Mouse (Mus musculus): ENCODE results near the gene Cdpf1. TPM values are rescaled to one million over a fixed set of nuclear protein-coding genes. Genes with fewer than 3 reads are reported as not detected.

The Cdpf1 gene
- total and polyA plus RNA-seq, 3 experiments = 18.1 to 27.4 (median 26.4) TPM

- dilution Hi-C loops (cut with MboI; ENCODE audit: extremely low pct_ligation_motif_present, extremely low pct_unique_long_range_greater_than_20kb, low sequenced_read_pairs) = no loop called here
- DNase-seq (ENCODE audit: extremely low read depth) = no peak
- no peak for TF ChIP-seq GABPA (IDR thresholded peaks at IDR 0.05; ENCODE audit: insufficient replicate concordance, low read depth, low read length)
- no peak for TF ChIP-seq UBTF (IDR thresholded peaks at IDR 0.05; ENCODE audit: low read depth, low read length)
- TF ChIP-seq MXI1 (IDR thresholded peaks at IDR 0.05; ENCODE audit: low read depth, low read length) = no peak
- TF ChIP-seq ETS1 (conservative IDR thresholded peaks at IDR 0.05; ENCODE audit: low read depth, low read length) = no peak
- TF ChIP-seq NELFE (IDR thresholded peaks at IDR 0.05; ENCODE audit: low read depth, low read length) = no peak
- no peak for TF ChIP-seq KAT2A (IDR thresholded peaks at IDR 0.05; ENCODE audit: insufficient replicate concordance, low read length)
- no peak for TF ChIP-seq ZMIZ1 (IDR thresholded peaks at IDR 0.05; ENCODE audit: low read depth, low read length)
- no peak overlapping the region for H3K9ac ChIP-seq (ENCODE audit: insufficient read depth, low read depth)
- no peaks in the 10 kb centered on the region for H3K79me2 ChIP-seq (replicated peaks; ENCODE audit: control insufficient read depth, extremely low read depth, insufficient read depth, poor library complexity, severe bottlenecking)
- no peak overlapping the region for H3K4me2 ChIP-seq (ENCODE audit: insufficient read depth, low read depth, poor library complexity, severe bottlenecking)
- peaks cover 2 to 8% of the 10 kb centered on the region in 2 experiments; a peak in 2 of 4 replicates for H3K4me1 ChIP-seq (ENCODE audit: control insufficient read depth in 1 of 2, insufficient read depth in 2 of 2)
- H3K9me3 ChIP-seq (replicated peaks; ENCODE audit: low read length) = no peaks in the 10 kb centered on the region
- in situ Hi-C loops (cut with MboI; ENCODE audit: low pct_ligation_motif_present, low pct_unique_long_range_greater_than_20kb, low sequenced_read_pairs) = no loop called here
- no peak overlapping the region for H3K4me3 ChIP-seq (replicated peaks in 1 of 3; ENCODE audit: low read depth in 2 of 3, low read length in 2 of 3, poor library complexity in 1 of 3)
- no peak overlapping the region for H3K27ac ChIP-seq (ENCODE audit: insufficient read depth, low read depth)
- H3K36me3 ChIP-seq (replicated peaks in 1 of 2; ENCODE audit: control insufficient read depth in 1 of 2, insufficient read depth in 1 of 2, low read length in 1 of 2) = no peaks in the 10 kb centered on the region
- peaks cover 38% of the 10 kb centered on the region for H3K27me3 ChIP-seq (replicated peaks)
These were observed 37.1 kb downstream of the Cdpf1 start for GRCm38 (mm10) chr15:85774419-85774818.

- H3K9me3 ChIP-seq (replicated peaks; ENCODE audit: low read length) = no peaks in the 10 kb centered on the region
- no peak for DNase-seq (ENCODE audit: extremely low read depth)
- H3K27ac ChIP-seq (ENCODE audit: insufficient read depth, low read depth) = no peak overlapping the region
- no peaks in the 10 kb centered on the region for H3K79me2 ChIP-seq (replicated peaks; ENCODE audit: control insufficient read depth, extremely low read depth, insufficient read depth, poor library complexity, severe bottlenecking)
- H3K27me3 ChIP-seq (replicated peaks) = peaks cover 58% of the 10 kb centered on the region
- H3K4me2 ChIP-seq (ENCODE audit: insufficient read depth, low read depth, poor library complexity, severe bottlenecking) = no peak overlapping the region
- no peaks in the 10 kb centered on the region for H3K36me3 ChIP-seq (replicated peaks in 1 of 2; ENCODE audit: control insufficient read depth in 1 of 2, insufficient read depth in 1 of 2, low read length in 1 of 2)
- dilution Hi-C loops (cut with MboI; ENCODE audit: extremely low pct_ligation_motif_present, extremely low pct_unique_long_range_greater_than_20kb, low sequenced_read_pairs) (no loop called here), in situ Hi-C loops (cut with MboI; ENCODE audit: low pct_ligation_motif_present, low pct_unique_long_range_greater_than_20kb, low sequenced_read_pairs) (no loop called here)
- no peak for TF ChIP-seq ETS1 (conservative IDR thresholded peaks at IDR 0.05; ENCODE audit: low read depth, low read length)
- peak in 1 of 2 experiments; percentile 11; a peak in 1 of 4 replicates for TF ChIP-seq CTCF (conservative IDR thresholded peaks at IDR 0.05 in 1 of 2, IDR thresholded peaks at IDR 0.05 in 1 of 2; ENCODE audit: low read depth in 2 of 2, low read length in 2 of 2)
- TF ChIP-seq IRF4 (IDR thresholded peaks at IDR 0.05; ENCODE audit: low read depth, low read length) = no peak
- no peak overlapping the region for H3K4me3 ChIP-seq (replicated peaks in 1 of 3; ENCODE audit: low read depth in 2 of 3, low read length in 2 of 3, poor library complexity in 1 of 3)
- H3K9ac ChIP-seq (ENCODE audit: insufficient read depth, low read depth) = no peak overlapping the region
- peaks cover 2 to 8% of the 10 kb centered on the region in 2 experiments; a peak in 2 of 4 replicates for H3K4me1 ChIP-seq (ENCODE audit: control insufficient read depth in 1 of 2, insufficient read depth in 2 of 2)
These were observed 39.3 kb downstream of the Cdpf1 start for GRCm38 (mm10) chr15:85772146-85772740.

- H3K36me3 ChIP-seq (replicated peaks in 1 of 2; ENCODE audit: control insufficient read depth in 1 of 2, insufficient read depth in 1 of 2, low read length in 1 of 2) = no peaks in the 10 kb centered on the region
- H3K9ac ChIP-seq (ENCODE audit: insufficient read depth, low read depth) = no peak overlapping the region
- in situ Hi-C loops (cut with MboI; ENCODE audit: low pct_ligation_motif_present, low pct_unique_long_range_greater_than_20kb, low sequenced_read_pairs) = no loop called here
- TF ChIP-seq ZKSCAN1 (IDR thresholded peaks at IDR 0.05; ENCODE audit: borderline replicate concordance, low read depth, low read length) (no peak), JUND (conservative IDR thresholded peaks at IDR 0.05; ENCODE audit: low read depth, low read length) (no peak), HCFC1 (IDR thresholded peaks at IDR 0.05; ENCODE audit: low read depth, low read length) (no peak), TBP (conservative IDR thresholded peaks at IDR 0.05; ENCODE audit: low read depth, low read length) (no peak), RCOR1 (conservative IDR thresholded peaks at IDR 0.05; ENCODE audit: low read depth, low read length) (no peak), MAFK (IDR thresholded peaks at IDR 0.05; ENCODE audit: insufficient replicate concordance, low read length) (no peak), GABPA (IDR thresholded peaks at IDR 0.05; ENCODE audit: insufficient replicate concordance, low read depth, low read length) (no peak), UBTF (IDR thresholded peaks at IDR 0.05; ENCODE audit: low read depth, low read length) (no peak), RAD21 (IDR thresholded peaks at IDR 0.05; ENCODE audit: low read depth, low read length) (no peak), POLR2AphosphoS2 (IDR thresholded peaks at IDR 0.05; ENCODE audit: low read depth, low read length) (no peak), POLR2A (IDR thresholded peaks at IDR 0.05; ENCODE audit: low read depth, low read length) (no peak), PAX5 (IDR thresholded peaks at IDR 0.05; ENCODE audit: low read length) (no peak), USF1 (IDR thresholded peaks at IDR 0.05; ENCODE audit: low read depth, low read length) (no peak), ETS1 (conservative IDR thresholded peaks at IDR 0.05; ENCODE audit: low read depth, low read length) (no peak), USF2 (conservative IDR thresholded peaks at IDR 0.05; ENCODE audit: low read depth, low read length) (no peak)
- H3K79me2 ChIP-seq (replicated peaks; ENCODE audit: control insufficient read depth, extremely low read depth, insufficient read depth, poor library complexity, severe bottlenecking) = no peaks in the 10 kb centered on the region
- H3K27me3 ChIP-seq (replicated peaks) = peaks cover 64% of the 10 kb centered on the region
- H3K9me3 ChIP-seq (replicated peaks; ENCODE audit: low read length) = no peaks in the 10 kb centered on the region
- H3K4me2 ChIP-seq (ENCODE audit: insufficient read depth, low read depth, poor library complexity, severe bottlenecking) = no peak overlapping the region
- H3K4me1 ChIP-seq (ENCODE audit: control insufficient read depth in 1 of 2, insufficient read depth in 2 of 2) = peaks cover 2 to 4% of the 10 kb centered on the region in 2 experiments; a peak in 2 of 4 replicates
- no peak overlapping the region for H3K4me3 ChIP-seq (replicated peaks in 1 of 3; ENCODE audit: low read depth in 2 of 3, low read length in 2 of 3, poor library complexity in 1 of 3)
- DNase-seq (ENCODE audit: extremely low read depth) = no peak
- dilution Hi-C loops (cut with MboI; ENCODE audit: extremely low pct_ligation_motif_present, extremely low pct_unique_long_range_greater_than_20kb, low sequenced_read_pairs) = no loop called here
- H3K27ac ChIP-seq (ENCODE audit: insufficient read depth, low read depth) = no peak overlapping the region
These were observed 40.0 kb downstream of the Cdpf1 start for GRCm38 (mm10) chr15:85771306-85772121.

Measured in CH12.LX (cell line).